Mouse (Mus musculus) spleen, adult 2 months (tissue): ENCODE data around the gene Isca1.

Experiments used
- CTCF ChIP-seq: fragments of 200-500 bp; IDR thresholded peaks from 2 replicates; pipeline ENCODE4 v1.5.1; 2011; ENCODE audit warnings: mild to moderate bottlenecking, inconsistent platforms; ENCODE audit not compliant: insufficient read depth, insufficient read length, insufficient replicate concordance; ENCODE audit errors: extremely low read depth
- POLR2A ChIP-seq: fragments of 200-500 bp; IDR thresholded peaks from 2 replicates; pipeline ENCODE4 v1.6.1; 2011; ENCODE audit warnings: low read depth, low read length, inconsistent platforms

DNA sequence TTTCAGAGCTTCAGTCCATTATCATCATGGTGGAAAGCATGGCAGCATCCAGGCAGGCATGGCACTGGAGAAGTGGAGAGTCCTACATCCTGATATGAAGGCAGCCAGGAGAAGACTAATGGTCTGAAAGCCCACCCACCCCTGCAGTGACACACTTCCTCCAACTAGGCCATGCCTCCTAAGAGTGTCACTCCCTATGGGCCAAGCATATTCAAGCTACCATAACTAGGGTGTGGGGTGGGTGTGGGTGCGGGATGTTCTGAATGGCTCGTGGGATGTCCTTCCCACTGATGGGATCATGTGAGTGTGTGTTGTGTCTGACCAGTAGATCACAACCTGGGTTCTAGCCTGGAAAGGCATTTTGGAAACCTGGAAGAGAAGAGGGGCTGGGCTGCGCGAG lies 35.7 kb downstream of the Isca1 start:
- no peak for TF ChIP-seq POLR2A
- TF ChIP-seq CTCF: no peak
